In the genomic region with DNA sequence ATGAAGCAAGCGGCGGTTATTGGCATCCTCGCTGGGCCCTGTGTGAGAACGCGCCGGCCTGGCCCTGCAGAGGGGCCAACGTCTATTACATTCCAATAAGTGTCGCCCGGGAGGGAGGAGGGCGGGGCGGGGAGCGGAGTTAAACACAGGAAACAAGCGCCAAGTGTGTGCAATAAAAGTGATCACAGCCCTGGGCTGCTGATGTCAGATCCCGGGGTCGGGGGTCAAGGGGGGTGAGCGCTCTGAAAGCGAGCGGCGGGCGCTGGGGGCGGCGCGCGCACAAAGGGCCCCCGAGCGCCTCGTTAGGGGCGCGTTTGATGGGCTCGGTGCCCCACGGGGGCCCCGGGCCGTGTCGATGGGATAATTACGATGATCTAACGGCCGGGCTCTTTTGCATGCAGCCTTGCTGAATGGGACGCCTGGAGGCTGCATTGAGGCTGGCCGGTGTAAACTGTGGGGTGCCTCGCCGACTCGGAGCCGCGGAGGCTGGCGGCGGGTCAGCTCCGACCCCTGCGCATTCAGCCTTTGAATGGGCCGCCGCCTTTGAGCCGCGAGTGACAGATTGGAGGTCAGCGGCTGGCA, we compare ENCODE assay signal across 8 mouse cellular contexts.
DNase-seq lines count a peak whose midpoint lies in the region; ATAC-seq and TF ChIP-seq lines count a peak whose summit lies in the region.

No protein-coding gene starts in this region.

- H3K9ac ChIP-seq in limb, embryonic 14.5 days (ENCODE audit: low read depth, low read length, severe bottlenecking) = no peak overlapping the region
- H3K9ac ChIP-seq in midbrain, embryonic 14.5 days (replicated peaks; ENCODE audit: low read length) = peak overlapping the region; percentile 31; the same call in 1 of the 2 replicates

- H3K27me3 ChIP-seq in E14TG2a.4 (ENCODE audit: insufficient read depth, low read length) = peaks cover 83% of the 10 kb centered on the region
- peaks cover 63% of the 10 kb centered on the region for H3K27me3 ChIP-seq in limb, embryonic 14.5 days (ENCODE audit: control insufficient read depth, insufficient read depth, low read length)
- peaks cover 70% of the 10 kb centered on the region for H3K27me3 ChIP-seq in midbrain, embryonic 14.5 days (ENCODE audit: control insufficient read depth, insufficient read depth, low read length)

- H3K4me1 ChIP-seq in E14TG2a.4 (replicated peaks; ENCODE audit: low read depth, low read length) = peaks cover 43% of the 10 kb centered on the region
- H3K4me1 ChIP-seq in limb, embryonic 14.5 days (ENCODE audit: control insufficient read depth, insufficient read depth, low read length) = peaks cover 14% of the 10 kb centered on the region
- H3K4me1 ChIP-seq in midbrain, embryonic 14.5 days (ENCODE audit: control insufficient read depth, insufficient read depth, low read length) = peaks cover 12% of the 10 kb centered on the region; the same call in 1 of the 2 replicates

- intact Hi-C loops in heart, postnatal 10 days (cut with DNase I) = no loop called here

- H3K9me3 ChIP-seq in E14TG2a.4 (ENCODE audit: low read length) = peaks cover 6% of the 10 kb centered on the region
- no peaks in the 10 kb centered on the region for H3K9me3 ChIP-seq in limb, embryonic 14.5 days (ENCODE audit: control insufficient read depth, low read length)
- no peaks in the 10 kb centered on the region for H3K9me3 ChIP-seq in midbrain, embryonic 14.5 days (ENCODE audit: control insufficient read depth, low read length)

- H3K4me3 ChIP-seq in E14TG2a.4 (replicated peaks; ENCODE audit: low read length) = peak overlapping the region; percentile 77
- H3K4me3 ChIP-seq in limb, embryonic 14.5 days (replicated peaks; ENCODE audit: low read length) = peak overlapping the region; percentile 36
- peak overlapping the region; percentile 28 for H3K4me3 ChIP-seq in midbrain, embryonic 14.5 days (replicated peaks; ENCODE audit: low read depth, low read length)

- H3K36me3 ChIP-seq in E14TG2a.4 (ENCODE audit: insufficient read depth, low read length) = no peaks in the 10 kb centered on the region
- no peaks in the 10 kb centered on the region for H3K36me3 ChIP-seq in limb, embryonic 14.5 days (ENCODE audit: control insufficient read depth, insufficient read depth, low read length)
- H3K36me3 ChIP-seq in midbrain, embryonic 14.5 days (ENCODE audit: control insufficient read depth, insufficient read depth, low read length) = no peaks in the 10 kb centered on the region

- H3K4me2 ChIP-seq in limb, embryonic 14.5 days (replicated peaks; ENCODE audit: low read depth, low read length, severe bottlenecking) = peak overlapping the region; percentile 86
- peak overlapping the region; percentile 67 for H3K4me2 ChIP-seq in midbrain, embryonic 14.5 days (ENCODE audit: low read length)

- DNase-seq in cerebellum, postnatal 25 days = peak; percentile 11 to 32
- DNase-seq in cerebellum, adult 8-10 months = no peak
- peak; percentile 93 for DNase-seq in embryo, embryonic 9.5 days (ENCODE audit: extremely low spot score)
- DNase-seq in heart, postnatal 10 days = peak; percentile 9 to 23
- peak; percentile 57 for DNase-seq in limb, embryonic 14.5 days (ENCODE audit: low spot score)
- DNase-seq in midbrain, embryonic 14.5 days = peak; percentile 84

- no peak for TF ChIP-seq POLR2A in limb, embryonic 14.5 days (IDR thresholded peaks at IDR 0.05; ENCODE audit: borderline replicate concordance, extremely low read depth, insufficient read depth, insufficient read length)

- ATAC-seq in limb, embryonic 14.5 days (ENCODE audit: low FRiP score, low read depth) = peak; percentile 51; the same call in 1 of the 2 replicates
- peak; percentile 88 for ATAC-seq in midbrain, embryonic 14.5 days (ENCODE audit: low FRiP score, low TSS enrichment)
- ATAC-seq in monocyte, adult 5-6 weeks (replicated peaks; ENCODE audit: insufficient number of reproducible peaks, low FRiP score, low TSS enrichment, poor library complexity, severe bottlenecking) = no peak

- WGBS in limb, embryonic 14.5 days = under 1% methylated on average over 52 of the region's 53 CpGs
- under 1% methylated on average over 52 of the region's 53 CpGs for WGBS in midbrain, embryonic 14.5 days

- no peak overlapping the region for H3K27ac ChIP-seq in limb, embryonic 14.5 days (replicated peaks; ENCODE audit: low read depth, low read length)
- no peak overlapping the region for H3K27ac ChIP-seq in midbrain, embryonic 14.5 days (replicated peaks; ENCODE audit: low read depth, low read length)

- no peak for TF ChIP-seq CTCF in E14TG2a.4 (conservative IDR thresholded peaks at IDR 0.05; ENCODE audit: low read length)
